Mouse (Mus musculus) heart, embryonic 11.5 days (tissue): ENCODE measurements at regions not wholly inside any gene's neighbourhood (a gene's known extent, or its start where the extent isn't known, plus 50 kb on each side); places are given as distances from the start of the nearest gene placed in this dataset.
"Not testable (repeated sequence)": the region's sequence is repeated elsewhere in the genome, so short reads cannot be mapped to it uniquely, and the experiment has no call there.

Experiments used
- ATAC-seq: fragments of 200-750 bp; cut with Nextera tagmentation; replicated peaks from 2 replicates; pipeline ENCODE4 v1.8.0; 2017; ENCODE audit warnings: moderate library complexity; ENCODE audit not compliant: insufficient number of reproducible peaks, low FRiP score, low TSS enrichment
- H3K27ac ChIP-seq: fragments of 300-500 bp; sonication (generic); 2 replicates; pipeline ENCODE4 v1.5.1; 2014; ENCODE audit warnings: mild to moderate bottlenecking, low read depth, low read length
- H3K27me3 ChIP-seq: fragments of 300-500 bp; sonication (generic); 2 replicates; pipeline ENCODE4 v1.6.1; 2014; ENCODE audit warnings: mild to moderate bottlenecking, low read length, mixed read lengths; ENCODE audit not compliant: control insufficient read depth, insufficient read depth
- H3K36me3 ChIP-seq: fragments of 300-500 bp; sonication (generic); 2 replicates; pipeline ENCODE4 v1.6.1; 2014; ENCODE audit warnings: mild to moderate bottlenecking, low read length, moderate library complexity, mixed read lengths; ENCODE audit not compliant: control insufficient read depth, insufficient read depth
- H3K4me1 ChIP-seq: fragments of 300-500 bp; sonication (generic); 2 replicates; pipeline ENCODE4 v1.6.1; 2014; ENCODE audit warnings: low read length; ENCODE audit not compliant: control insufficient read depth, insufficient read depth
- H3K4me2 ChIP-seq: fragments of 300-500 bp; sonication (generic); 2 replicates; pipeline ENCODE4 v1.6.1; 2014; ENCODE audit warnings: mild to moderate bottlenecking, moderate library complexity
- H3K4me3 ChIP-seq: fragments of 300-500 bp; sonication (generic); 2 replicates; pipeline ENCODE4 v1.5.1; 2014; ENCODE audit warnings: low read depth, low read length
- H3K9ac ChIP-seq: fragments of 300-500 bp; sonication (generic); 2 replicates; pipeline ENCODE4 v1.6.1; 2014; ENCODE audit warnings: mild to moderate bottlenecking, low read depth, low read length, moderate library complexity
- H3K9me3 ChIP-seq: fragments of 300-500 bp; sonication (generic); replicated peaks from 2 replicates; pipeline ENCODE4 v1.6.1; 2016; ENCODE audit warnings: low read length; ENCODE audit not compliant: control insufficient read depth
- WGBS: fragments of 180-500 bp; shearing (Covaris S2); extraction: QIAGEN DNeasy Blood & Tissue Kit; methylation state at CpG from one replicate; pipeline ENCODE4 v1.1.7; 2014; ENCODE audit not compliant: insufficient replicate concordance; 5-methylcytosine and 5-hydroxymethylcytosine counted together

DNA sequence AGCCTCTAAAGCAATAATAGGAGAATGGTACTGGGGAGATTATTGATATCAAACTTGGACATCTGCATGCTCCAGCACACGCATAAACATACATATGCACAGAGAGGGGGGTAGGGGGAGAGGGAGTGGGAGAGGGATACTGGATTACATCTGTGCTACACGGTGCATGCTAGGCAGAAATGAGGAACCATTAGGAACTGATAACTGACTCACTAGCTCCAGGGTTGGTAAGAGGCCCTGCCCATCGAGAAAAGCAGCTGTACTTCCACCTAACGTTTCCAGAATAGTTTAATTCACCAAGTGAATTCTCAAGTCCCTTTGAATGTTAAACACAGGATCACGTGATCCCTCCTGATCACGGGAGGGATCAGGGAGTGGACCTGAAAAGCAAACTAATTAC lies 825.1 kb downstream of the Diaph3 start:
- Histone ChIP-seq H3K27me3 (no peaks in the 10 kb centered on the region), H3K4me2 (no peak overlapping the region), H3K36me3 (no peaks in the 10 kb centered on the region), H3K9me3 (no peaks in the 10 kb centered on the region), H3K4me1 (no peaks in the 10 kb centered on the region), H3K9ac (no peak overlapping the region), H3K27ac (no peak overlapping the region), H3K4me3 (no peak overlapping the region)
- WGBS = 73% methylated on average over 6 of the region's 6 CpGs
- ATAC-seq = no peak

DNA sequence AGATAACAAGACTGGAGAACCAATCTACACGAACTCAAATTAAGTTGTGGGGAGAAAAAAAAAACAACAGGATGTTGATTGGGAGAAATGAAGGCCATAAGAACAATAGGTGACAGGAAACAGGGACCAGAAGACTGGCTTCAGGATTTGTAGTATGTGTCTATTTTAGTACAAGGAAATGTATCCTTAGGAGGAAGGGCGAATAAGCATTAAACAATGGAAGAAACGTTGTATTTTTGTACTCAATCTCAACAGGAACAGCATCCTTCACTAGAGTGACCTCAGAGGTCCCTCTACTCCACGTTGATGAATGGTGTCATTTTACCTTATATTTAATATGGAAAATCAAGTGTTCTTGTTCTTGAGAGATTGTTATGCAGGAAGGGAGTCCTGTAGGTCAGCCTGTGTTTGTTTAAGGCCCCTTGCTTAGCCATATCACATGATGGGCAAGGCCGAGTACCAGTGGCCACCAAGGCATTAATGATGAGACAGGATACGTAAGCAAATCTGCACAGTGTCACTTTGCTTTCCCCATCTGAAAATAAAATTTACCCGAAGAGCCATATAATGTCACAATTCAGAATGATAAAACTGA lies 832.0 kb downstream of the Diaph3 start:
- no peaks in the 10 kb centered on the region for H3K9me3 ChIP-seq
- no peak for ATAC-seq
- 46% methylated on average over 7 of the region's 7 CpGs for WGBS
- no peaks in the 10 kb centered on the region for H3K36me3 ChIP-seq
- H3K4me2 ChIP-seq = no peak overlapping the region
- no peaks in the 10 kb centered on the region for H3K27me3 ChIP-seq
- H3K4me1 ChIP-seq = no peaks in the 10 kb centered on the region
- no peak overlapping the region for H3K9ac ChIP-seq
- no peak overlapping the region for H3K4me3 ChIP-seq
- H3K27ac ChIP-seq = no peak overlapping the region

DNA sequence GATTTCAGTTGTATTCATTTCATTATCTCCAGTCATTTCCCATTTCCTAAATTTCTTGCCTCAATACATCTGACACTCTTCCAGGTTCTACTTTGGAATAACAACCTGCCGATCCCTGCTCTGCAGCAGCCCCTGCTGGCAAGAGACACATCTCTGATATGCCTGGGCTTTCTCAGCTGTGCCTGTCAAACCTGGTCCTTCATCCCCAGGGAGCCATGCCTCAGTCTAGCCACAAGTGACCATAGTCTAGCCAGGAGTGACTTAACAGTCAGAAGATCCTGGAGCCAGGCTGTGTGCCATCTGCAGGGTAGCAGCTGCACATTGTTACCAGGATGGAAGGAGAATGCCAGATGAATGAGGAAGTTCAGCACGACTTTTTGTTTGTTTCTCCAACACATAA lies 833.2 kb downstream of the Diaph3 start:
- Histone ChIP-seq H3K27ac (no peak overlapping the region), H3K4me1 (no peaks in the 10 kb centered on the region), H3K27me3 (no peaks in the 10 kb centered on the region), H3K9ac (no peak overlapping the region), H3K4me3 (no peak overlapping the region), H3K36me3 (no peaks in the 10 kb centered on the region), H3K4me2 (no peak overlapping the region), H3K9me3 (no peaks in the 10 kb centered on the region)
- ATAC-seq = no peak; the same call in 1 of the 2 replicates
- 26% methylated on average over 2 of the region's 2 CpGs for WGBS

DNA sequence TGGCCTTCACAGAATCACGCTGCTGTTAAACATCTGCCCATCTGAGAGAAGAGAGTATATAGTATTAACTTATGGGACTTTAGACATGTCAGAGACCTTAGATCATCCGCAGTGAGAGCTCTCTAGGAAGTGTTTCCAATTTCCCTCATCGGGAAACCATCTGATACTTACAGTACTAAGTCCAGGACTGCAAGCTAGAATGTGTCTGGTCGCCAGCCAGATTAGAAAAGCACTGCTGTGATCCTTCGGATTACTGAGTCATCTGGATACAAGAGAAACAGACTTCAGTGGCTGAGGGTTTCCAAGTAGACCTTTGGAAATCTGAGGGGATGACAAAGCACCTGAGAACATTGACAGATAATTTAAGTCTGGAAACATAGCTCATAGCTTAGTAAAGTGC lies 839.4 kb downstream of the Diaph3 start:
- 72% methylated on average over 5 of the region's 5 CpGs for WGBS
- no peak overlapping the region for H3K4me3 ChIP-seq
- no peaks in the 10 kb centered on the region for H3K9me3 ChIP-seq
- no peaks in the 10 kb centered on the region for H3K36me3 ChIP-seq
- ATAC-seq = no peak
- H3K4me1 ChIP-seq = no peaks in the 10 kb centered on the region
- no peaks in the 10 kb centered on the region for H3K27me3 ChIP-seq
- H3K27ac ChIP-seq = no peak overlapping the region
- H3K9ac ChIP-seq = no peak overlapping the region
- H3K4me2 ChIP-seq = no peak overlapping the region

DNA sequence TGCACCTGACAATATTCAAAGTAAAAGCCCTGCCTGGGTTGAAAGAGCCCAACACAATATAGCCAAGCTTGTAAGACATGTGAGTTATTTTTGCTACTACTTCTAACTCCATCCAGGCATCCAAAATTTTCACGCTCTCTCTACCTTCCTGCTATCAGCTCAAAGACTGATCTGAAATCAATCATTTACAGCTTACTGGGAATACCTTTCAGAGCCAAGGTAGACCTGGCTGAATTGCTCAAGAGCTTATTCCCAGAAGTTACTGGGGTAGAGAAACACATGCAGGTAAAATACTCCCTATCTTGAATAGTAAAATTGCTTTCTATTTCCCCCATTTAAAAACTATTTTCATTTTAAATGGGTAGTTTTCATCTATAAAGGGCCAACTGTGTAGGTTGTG lies 840.2 kb downstream of the Diaph3 start:
- no peaks in the 10 kb centered on the region for H3K9me3 ChIP-seq
- no peak overlapping the region for H3K9ac ChIP-seq
- no peaks in the 10 kb centered on the region for H3K36me3 ChIP-seq
- H3K4me3 ChIP-seq = no peak overlapping the region
- no peak overlapping the region for H3K4me2 ChIP-seq
- ATAC-seq = no peak
- WGBS = 52% methylated on average over 1 of the region's 1 CpGs
- no peak overlapping the region for H3K27ac ChIP-seq
- no peaks in the 10 kb centered on the region for H3K27me3 ChIP-seq
- no peaks in the 10 kb centered on the region for H3K4me1 ChIP-seq

DNA sequence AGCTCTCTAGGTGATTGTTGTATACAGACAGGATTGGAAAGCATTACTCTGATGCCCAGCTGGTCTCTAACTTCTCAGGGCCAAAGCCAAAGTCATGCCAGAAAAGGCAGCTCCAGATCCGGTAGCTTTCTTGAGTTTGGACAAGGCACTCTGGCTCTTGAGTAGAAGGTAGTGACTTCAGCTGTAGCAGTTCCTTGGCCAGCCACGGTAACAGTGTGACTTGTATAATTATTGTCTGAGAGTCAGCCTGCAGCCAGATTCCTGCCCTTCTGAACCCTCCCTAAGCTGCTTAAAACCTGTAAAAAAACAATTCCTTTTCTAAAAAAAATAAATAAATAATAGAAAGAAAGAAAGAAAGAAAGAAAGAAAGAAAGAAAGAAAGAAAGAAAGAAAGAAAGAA lies 843.0 kb downstream of the Diaph3 start:
- Histone ChIP-seq H3K27me3 (no peaks in the 10 kb centered on the region), H3K4me3 (no peak overlapping the region), H3K9me3 (no peaks in the 10 kb centered on the region), H3K4me1 (no peaks in the 10 kb centered on the region), H3K4me2 (no peak overlapping the region), H3K9ac (no peak overlapping the region), H3K36me3 (no peaks in the 10 kb centered on the region), H3K27ac (no peak overlapping the region)
- whole genome bisulfite sequencing = 78% methylated on average over 2 of the region's 2 CpGs
- ATAC-seq = no peak

DNA sequence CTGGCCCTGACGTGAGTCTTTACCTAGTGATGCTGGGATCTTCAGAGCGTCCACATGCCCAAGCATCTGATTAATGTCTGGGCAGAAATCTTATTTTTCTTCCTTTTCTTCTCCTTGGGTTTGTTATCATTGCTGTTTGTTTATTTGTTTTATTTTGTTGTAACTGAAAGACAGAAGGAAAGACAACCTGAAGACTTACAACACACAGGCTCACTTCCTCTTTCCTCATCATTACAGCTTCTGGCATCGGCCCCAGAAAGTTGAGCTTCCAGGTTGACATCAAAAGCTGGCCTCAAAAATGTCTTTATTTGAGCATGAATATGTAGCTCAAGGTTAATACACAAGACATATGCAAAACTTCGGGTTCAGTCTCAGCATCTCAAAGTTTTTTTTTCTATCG lies 846.4 kb downstream of the Diaph3 start:
- not testable (repeated sequence) for ATAC-seq, H3K4me2 ChIP-seq, H3K4me1 ChIP-seq, H3K27ac ChIP-seq, H3K9ac ChIP-seq, H3K27me3 ChIP-seq, H3K4me3 ChIP-seq, H3K9me3 ChIP-seq, H3K36me3 ChIP-seq
- 71% methylated on average over 5 of the region's 5 CpGs for WGBS

DNA sequence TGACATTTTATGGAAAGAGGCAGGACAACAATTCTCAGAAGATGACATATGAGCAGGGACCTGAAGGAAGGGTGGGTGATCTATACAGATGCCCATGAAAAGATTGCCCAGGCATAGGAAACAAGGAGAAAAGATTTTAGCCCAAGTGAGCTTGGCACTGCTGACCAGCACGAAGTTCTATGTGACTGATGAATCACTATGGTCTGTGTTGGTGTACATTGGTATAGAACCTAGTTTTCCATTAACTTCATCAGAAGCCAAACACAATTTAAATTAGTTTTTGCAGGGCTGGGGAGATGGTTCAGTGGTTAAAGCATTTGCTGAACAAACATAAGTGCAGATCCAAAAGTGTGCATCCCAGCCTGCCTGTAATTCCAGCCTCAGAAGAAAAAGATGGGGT lies 847.2 kb downstream of the Diaph3 start:
- WGBS = 72% methylated on average over 1 of the region's 1 CpGs
- no peak for ATAC-seq
- H3K9me3 ChIP-seq = no peaks in the 10 kb centered on the region
- no peak overlapping the region for H3K4me2 ChIP-seq
- H3K9ac ChIP-seq = no peak overlapping the region
- H3K27ac ChIP-seq = no peak overlapping the region
- H3K4me3 ChIP-seq = no peak overlapping the region
- no peaks in the 10 kb centered on the region for H3K4me1 ChIP-seq
- no peaks in the 10 kb centered on the region for H3K36me3 ChIP-seq
- H3K27me3 ChIP-seq = no peaks in the 10 kb centered on the region

DNA sequence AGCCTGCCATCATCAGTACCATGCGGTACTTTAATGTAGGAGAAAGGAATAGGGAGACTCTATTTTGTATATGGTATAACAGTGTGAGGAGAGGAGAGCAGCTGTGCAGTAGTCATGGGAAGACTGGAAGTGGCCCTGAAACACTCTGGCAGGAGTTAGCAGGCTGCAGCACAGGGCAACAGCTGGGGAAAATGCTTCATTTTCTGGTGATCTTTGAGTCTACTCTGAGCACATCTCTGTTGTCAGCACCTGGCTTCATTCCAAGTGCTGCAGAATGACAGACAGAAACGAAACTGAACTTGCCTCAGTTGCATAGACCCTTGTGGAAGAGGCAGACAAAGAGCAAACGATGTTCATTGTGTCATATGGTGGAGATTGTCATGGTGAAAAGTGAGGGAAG lies 847.7 kb downstream of the Diaph3 start:
- no peak overlapping the region for H3K9ac ChIP-seq
- H3K4me3 ChIP-seq = no peak overlapping the region
- H3K4me1 ChIP-seq = no peaks in the 10 kb centered on the region
- WGBS = 63% methylated on average over 3 of the region's 3 CpGs
- H3K4me2 ChIP-seq = no peak overlapping the region
- H3K36me3 ChIP-seq = no peaks in the 10 kb centered on the region
- no peaks in the 10 kb centered on the region for H3K27me3 ChIP-seq
- H3K9me3 ChIP-seq = no peaks in the 10 kb centered on the region
- H3K27ac ChIP-seq = no peak overlapping the region
- no peak for ATAC-seq
